Mouse (Mus musculus): ENCODE measurements around the gene Maneal.

- TF ChIP-seq CTCF (IDR thresholded peaks at IDR 0.05; ENCODE audit: low read depth, low read length) (no peak), POLR2A (IDR thresholded peaks at IDR 0.05; ENCODE audit: extremely low read depth, insufficient read depth, low read length) (no peak)
Measured at GRCm38 (mm10) chr4:124817803-124818202, 44.2 kb downstream of the Maneal start.
